ENCODE assay signal across 8 mouse cellular contexts in the genomic region with DNA sequence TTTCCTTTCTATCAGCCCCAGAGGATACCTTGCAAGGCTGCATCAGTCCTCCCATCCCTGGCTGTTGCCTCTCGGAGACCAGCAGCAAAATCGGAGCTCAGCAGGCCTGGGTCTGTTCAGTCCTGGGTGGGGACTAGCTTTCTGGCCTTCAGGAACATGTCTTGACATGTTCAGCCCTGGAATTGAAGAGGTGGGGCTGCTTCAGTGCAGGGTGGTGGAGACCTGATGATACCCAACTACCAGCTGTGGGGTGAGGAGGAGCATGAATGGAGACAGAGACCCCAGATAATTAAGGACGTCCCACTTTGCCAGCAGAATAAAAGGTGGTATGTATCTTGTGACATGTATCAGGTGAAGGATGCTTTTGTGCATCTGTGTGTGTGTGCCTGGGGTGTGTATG. TPM values are rescaled to one million over a fixed set of nuclear protein-coding genes. Genes with fewer than 3 reads are reported as not detected.
A peak's percentile ranks its signal among the peaks of the same experiment; 100 is the strongest.
DNase-seq lines count a peak whose midpoint lies in the region; ATAC-seq and TF ChIP-seq lines count a peak whose summit lies in the region.

Cdkn1a (plus strand) TSS at position 201 of the 400 bp plus-strand sequence.

- peaks cover 18% of the 10 kb centered on the region for H3K27me3 ChIP-seq in forebrain, embryonic 14.5 days (replicated peaks; ENCODE audit: control insufficient read depth, insufficient read depth, low read length)
- peaks cover 48% of the 10 kb centered on the region for H3K27me3 ChIP-seq in hindbrain, embryonic 10.5 days (ENCODE audit: insufficient read depth, poor library complexity, severe bottlenecking)

- H3K4me2 ChIP-seq in forebrain, embryonic 14.5 days (ENCODE audit: low read length) = no peak within 1 kb of the TSS

- peaks cover 14% of the 10 kb centered on the region for H3K4me1 ChIP-seq in forebrain, embryonic 14.5 days (ENCODE audit: control insufficient read depth, insufficient read depth, low read length)
- peaks cover 32% of the 10 kb centered on the region for H3K4me1 ChIP-seq in hindbrain, embryonic 10.5 days (replicated peaks)

- no peak for DNase-seq in layer of hippocampus, adult 18-20 months (ENCODE audit: low spot score in 2 of 2)
- no peak for DNase-seq in layer of hippocampus, adult 2 months (ENCODE audit: low spot score in 2 of 2)
- DNase-seq in NIH3T3 (ENCODE audit: low read depth) = peak; percentile 30
- no peak for DNase-seq in forebrain, embryonic 14.5 days (ENCODE audit: low spot score)
- DNase-seq in hindbrain, embryonic 10.5 days (ENCODE audit: low spot score) = no peak
- no peak for DNase-seq in spleen, adult 18-20 months
- no peak for DNase-seq in right cerebral cortex, postnatal 25 days

- no peak within 1 kb of the TSS for H3K9ac ChIP-seq in forebrain, embryonic 14.5 days (ENCODE audit: low read length)

- H3K4me3 ChIP-seq in layer of hippocampus, adult 2 months = no peak within 1 kb of the TSS
- no peak within 1 kb of the TSS for H3K4me3 ChIP-seq in forebrain, embryonic 14.5 days (ENCODE audit: low read depth, low read length)
- no peak within 1 kb of the TSS for H3K4me3 ChIP-seq in hindbrain, embryonic 10.5 days
- H3K4me3 ChIP-seq in macrophage (ENCODE audit: inconsistent target) = peak within 1 kb of the TSS; percentile 96

- TF ChIP-seq CTCF in layer of hippocampus, adult 2 months (conservative IDR thresholded peaks at IDR 0.05) = no peak

- WGBS in forebrain, embryonic 14.5 days = 83% methylated on average over 3 of the region's 3 CpGs
- WGBS in hindbrain, embryonic 10.5 days = 76% methylated on average over 3 of the region's 3 CpGs
- WGBS in macrophage (ENCODE audit: missing documents) = 93% methylated on average over 3 of the region's 3 CpGs

- no peak within 1 kb of the TSS for H3K27ac ChIP-seq in layer of hippocampus, adult 2 months
- no peak within 1 kb of the TSS for H3K27ac ChIP-seq in forebrain, embryonic 14.5 days (ENCODE audit: low read depth, low read length)
- no peak within 1 kb of the TSS for H3K27ac ChIP-seq in hindbrain, embryonic 10.5 days
- H3K27ac ChIP-seq in macrophage = peak within 1 kb of the TSS; percentile 89

- peaks cover 48% of the 10 kb centered on the region for H3K79me2 ChIP-seq in macrophage (ENCODE audit: inconsistent target)

- no peaks in the 10 kb centered on the region for H3K36me3 ChIP-seq in forebrain, embryonic 14.5 days (ENCODE audit: control insufficient read depth, insufficient read depth, low read length)
- no peaks in the 10 kb centered on the region for H3K36me3 ChIP-seq in hindbrain, embryonic 10.5 days
- H3K36me3 ChIP-seq in macrophage (ENCODE audit: inconsistent target) = no peaks in the 10 kb centered on the region; the same call in 1 of the 2 replicates

- ATAC-seq in forebrain, embryonic 14.5 days = no peak

- H3K9me3 ChIP-seq in forebrain, embryonic 14.5 days (replicated peaks; ENCODE audit: control insufficient read depth, low read length) = no peaks in the 10 kb centered on the region
- H3K9me3 ChIP-seq in hindbrain, embryonic 10.5 days = no peaks in the 10 kb centered on the region

RNA-seq across cellular contexts. Expression of gene Cdkn1a, which starts in this region (rescaled TPM):
- 10 to 100 TPM; 21.3 to 24.7 TPM for total RNA-seq in layer of hippocampus, adult 18-20 months (2021)
- 10 to 100 TPM in 1 of 2 experiments, 1 to 10 TPM in 1; 8.2 to 14.5 TPM for total RNA-seq in layer of hippocampus, adult 2 months (2021)
- polyA plus RNA-seq in forebrain, embryonic 14.5 days (2014; fragmentation: Nextera tagmentation; extraction: Ambion mirVana) = 41.0 and 43.3 TPM in 2 replicates
- 29.9 and 36.0 TPM in 2 replicates for polyA plus RNA-seq in hindbrain, embryonic 10.5 days (2016; fragmentation: Nextera tagmentation; extraction: Ambion mirVana)
- total RNA-seq in macrophage (2018; cell fraction: chromatin; rRNA removed) = 1,000 to 10,000 TPM in 4 of 26 experiments, 100 to 1,000 TPM in 22; 134 to 1,695 (median 455) TPM
- 1,000 to 10,000 TPM in 5 of 26 experiments, 100 to 1,000 TPM in 21; 227 to 1,662 (median 534) TPM for total RNA-seq in macrophage (2018; cell fraction: cytosol; rRNA removed)
- total RNA-seq in macrophage (2018; cell fraction: nucleus; rRNA removed) = 1,000 to 10,000 TPM in 7 of 26 experiments, 100 to 1,000 TPM in 19; 155 to 1,879 (median 663) TPM
- polyA plus RNA-seq in macrophage (2018) = 176 to 305 TPM (median 287 TPM) in 3 replicates
